Mouse (Mus musculus) forebrain, postnatal 0 days (tissue): ENCODE measurements around the gene D10Jhu81e. TPM values are rescaled to one million over a fixed set of nuclear protein-coding genes. Genes with fewer than 3 reads are reported as not detected.

Experiments
- ATAC-seq: fragments of 200-750 bp; cut with Nextera tagmentation; 2 replicates; pipeline ENCODE4 v1.8.0; 2017; ENCODE audit warnings: mild to moderate bottlenecking, moderate library complexity
- DNase-seq: peaks from one replicate; pipeline ENCODE4 v3.0.0-alpha.2; 2015
- H3K27ac ChIP-seq: fragments of 300-500 bp; sonication (generic); 2 replicates; pipeline ENCODE4 v1.5.1; 2014; ENCODE audit warnings: low read depth, mild to moderate bottlenecking, antibody characterized with exemption, low read length, moderate library complexity, mixed read lengths
- H3K27me3 ChIP-seq: fragments of 300-500 bp; sonication (generic); 2 replicates; pipeline ENCODE4 v1.6.1; 2014; ENCODE audit warnings: mild to moderate bottlenecking, low read length, mixed read lengths; ENCODE audit not compliant: insufficient read depth
- H3K36me3 ChIP-seq: fragments of 300-500 bp; sonication (generic); 2 replicates; pipeline ENCODE4 v1.6.1; 2014; ENCODE audit warnings: mild to moderate bottlenecking, moderate library complexity; ENCODE audit not compliant: insufficient read depth
- H3K4me1 ChIP-seq: fragments of 300-500 bp; sonication (generic); 2 replicates; pipeline ENCODE4 v1.6.1; 2014; ENCODE audit warnings: antibody characterized with exemption; ENCODE audit not compliant: insufficient read depth
- H3K4me2 ChIP-seq: fragments of 300-500 bp; sonication (generic); 2 replicates; pipeline ENCODE4 v1.6.1; 2014; ENCODE audit warnings: low read depth, mild to moderate bottlenecking, moderate library complexity
- H3K4me3 ChIP-seq: fragments of 300-500 bp; sonication (generic); 2 replicates; pipeline ENCODE4 v1.5.1; 2014; ENCODE audit warnings: low read depth, low read length, mixed read lengths
- H3K9ac ChIP-seq: fragments of 300-500 bp; sonication (generic); 2 replicates; pipeline ENCODE4 v1.6.1; 2014; ENCODE audit warnings: mild to moderate bottlenecking
- H3K9me3 ChIP-seq: fragments of 300-500 bp; sonication (generic); 2 replicates; pipeline ENCODE4 v1.6.1; 2016; ENCODE audit warnings: low read length
- CTCF ChIP-seq: sonication (generic); IDR thresholded peaks from 2 replicates; pipeline ENCODE4 v1.5.1; 2016; ENCODE audit warnings: antibody characterized with exemption, control low read depth, low read depth
- WGBS: fragments of 180-500 bp; shearing (Covaris S2); extraction: QIAGEN DNeasy Blood & Tissue Kit; methylation state at CpG from one replicate; pipeline ENCODE4 v1.1.7; 2014; 5-methylcytosine and 5-hydroxymethylcytosine counted together
- polyA plus RNA-seq: library from polyadenylated mRNA; unstranded; fragments of >200 nt; fragmentation: Nextera tagmentation; extraction: Ambion mirVana; gene quantifications from 2 replicates; pipeline ENCODE4 v1.2.1, GENCODE M21; 2015
- total RNA-seq: library from RNA; depleted of rRNA; stranded (reverse); fragments of >200 nt; gene quantifications from 2 replicates; pipeline ENCODE4 v1.2.3, GENCODE M21; 2014

Gene D10Jhu81e
- total and polyA plus RNA-seq, 2 experiments from 2014 or later = 24.4 to 76.7 TPM

- peak; percentile 19 for ATAC-seq
- Histone ChIP-seq H3K36me3 (peaks cover 47% of the 10 kb centered on the region), H3K27me3 (no peaks in the 10 kb centered on the region), H3K27ac (peak overlapping the region; percentile 62), H3K9me3 (no peaks in the 10 kb centered on the region), H3K4me2 (peak overlapping the region; percentile 95), H3K9ac (peak overlapping the region; percentile 63; the same call in 1 of the 2 replicates), H3K4me3 (peak overlapping the region; percentile 69), H3K4me1 (peaks cover 5% of the 10 kb centered on the region)
- 19% methylated on average over 9 of the region's 9 CpGs for WGBS
- DNase-seq = no peak
- no peak for TF ChIP-seq CTCF
Measured at GRCm38 (mm10) chr10:78185381-78185725, 15.8 kb upstream of the D10Jhu81e start.

DNA sequence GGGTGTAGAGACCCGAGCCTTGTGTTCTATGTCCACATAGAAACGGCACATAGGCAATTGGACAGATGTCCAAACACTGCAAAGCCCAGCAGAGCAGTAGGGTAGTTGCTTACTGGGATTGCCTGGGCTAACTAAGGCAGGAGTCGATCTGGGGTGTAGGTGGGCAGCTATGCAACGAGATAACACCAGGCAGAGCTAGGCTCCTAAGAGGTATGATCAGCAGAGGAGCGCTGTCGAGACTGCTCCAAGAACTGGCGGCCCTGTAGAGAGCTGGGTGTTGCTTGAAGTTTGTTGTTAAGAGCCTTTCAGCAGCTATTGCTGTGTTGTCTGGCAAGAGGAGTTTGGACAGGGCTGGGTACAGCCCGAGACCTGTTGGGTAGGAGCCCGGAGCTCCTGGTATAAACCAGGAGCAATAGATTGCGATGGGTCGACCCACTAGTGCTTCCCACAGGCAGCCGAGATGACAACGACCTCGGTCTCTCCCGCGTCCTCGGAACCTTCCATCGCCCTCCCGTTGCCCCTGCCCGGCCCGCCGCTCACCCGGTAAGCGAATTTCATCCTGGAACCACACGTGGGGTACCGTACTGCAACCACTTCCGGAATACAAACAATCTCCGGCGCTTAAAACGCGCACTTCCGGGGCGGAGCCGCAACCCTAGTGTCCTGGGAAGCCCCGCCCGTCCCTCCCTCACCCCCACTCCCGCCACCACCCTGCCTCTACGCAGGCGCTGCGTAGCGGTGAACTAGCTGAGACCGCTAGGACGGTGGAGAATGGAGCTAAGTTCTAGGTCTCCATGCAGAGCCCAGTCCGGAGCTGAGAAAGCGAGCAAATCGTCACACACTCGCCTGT lies 15.2 kb upstream of the D10Jhu81e start, which contains the start of gene Pwp2:
Gene Pwp2, minus strand, starts transcription at position 619 of the 850 bp plus-strand sequence.
- peak; percentile 97 for ATAC-seq
- Histone ChIP-seq H3K9me3 (no peaks in the 10 kb centered on the region), H3K4me3 (peak within 1 kb of the TSS; percentile 69), H3K4me1 (peaks cover 5% of the 10 kb centered on the region), H3K36me3 (peaks cover 47% of the 10 kb centered on the region), H3K9ac (peak within 1 kb of the TSS; percentile 63), H3K27me3 (no peaks in the 10 kb centered on the region), H3K27ac (peak within 1 kb of the TSS; percentile 64), H3K4me2 (peak within 1 kb of the TSS; percentile 95)
- 2% methylated on average over 47 of the region's 47 CpGs for WGBS
- peak; percentile 94 for DNase-seq
- TF ChIP-seq CTCF = no peak

DNA sequence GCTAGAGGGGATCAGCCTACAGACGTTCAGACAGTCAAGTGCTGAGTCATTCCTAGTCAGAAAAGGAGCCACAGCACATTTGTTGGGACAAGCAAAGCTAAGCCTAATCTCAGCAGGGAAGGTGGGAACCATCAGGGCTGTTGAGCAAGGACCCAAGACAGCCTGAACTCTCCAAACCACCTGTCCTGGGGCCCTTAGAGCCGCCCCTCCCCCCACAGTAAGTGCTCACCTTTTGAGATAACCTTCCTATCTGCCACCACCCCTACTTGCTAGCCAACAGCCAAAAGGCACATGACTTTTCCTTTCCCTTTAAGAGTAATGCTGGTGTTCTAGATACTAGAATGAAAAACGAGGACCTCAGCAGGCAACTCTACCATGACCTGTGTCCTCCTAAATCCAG lies 14.0 kb upstream of the D10Jhu81e start:
- DNase-seq (no peak), ATAC-seq (no peak)
- H3K36me3 ChIP-seq = peaks cover 48% of the 10 kb centered on the region
- no peak for TF ChIP-seq CTCF
- no peaks in the 10 kb centered on the region for H3K27me3 ChIP-seq
- WGBS = 88% methylated on average over 3 of the region's 3 CpGs
- H3K4me1 ChIP-seq = peaks cover 5% of the 10 kb centered on the region
- H3K27ac ChIP-seq = no peak overlapping the region
- no peaks in the 10 kb centered on the region for H3K9me3 ChIP-seq
- no peak overlapping the region for H3K9ac ChIP-seq
- H3K4me3 ChIP-seq = no peak overlapping the region
- H3K4me2 ChIP-seq = 0 out of 2 replicates have a peak overlapping the region, but pooled peaks have one; percentile 95

GRCm38 (mm10) chr10:78182321-78182720 lies 12.7 kb upstream of the D10Jhu81e start:
- ATAC-seq = no peak
- peaks cover 50% of the 10 kb centered on the region for H3K36me3 ChIP-seq
- 95% methylated on average over 17 of the region's 17 CpGs for WGBS

DNA sequence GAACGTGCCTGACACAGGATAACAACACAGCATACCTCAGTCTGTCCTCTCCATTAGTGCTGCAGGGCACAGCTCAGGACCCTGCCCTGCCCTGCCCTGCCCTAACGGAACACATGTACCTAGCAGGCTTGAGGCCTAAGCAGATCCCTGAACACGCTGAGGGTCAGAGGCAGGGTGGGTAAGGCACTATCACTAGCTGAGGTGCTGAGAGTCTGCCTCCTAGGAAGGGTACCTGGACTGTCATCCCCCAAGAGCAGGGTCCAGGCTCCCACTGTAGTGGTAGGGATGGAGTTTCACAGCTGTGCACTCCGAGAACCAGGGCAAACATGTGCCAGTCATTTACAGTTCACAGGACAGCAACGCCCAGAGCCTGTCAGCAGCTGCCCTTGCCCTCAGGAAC lies 4.9 kb upstream of the D10Jhu81e start:
- WGBS = 95% methylated on average over 5 of the region's 5 CpGs

More at GRCm38 (mm10) chr10:78182321-78182720, 12.7 kb upstream of the D10Jhu81e start:
- no peak overlapping the region for H3K4me3 ChIP-seq
- no peaks in the 10 kb centered on the region for H3K9me3 ChIP-seq
- H3K9ac ChIP-seq = no peak overlapping the region
- H3K4me1 ChIP-seq = peaks cover 5% of the 10 kb centered on the region
- H3K27ac ChIP-seq = no peak overlapping the region
- H3K4me2 ChIP-seq = no peak overlapping the region
- H3K27me3 ChIP-seq = no peaks in the 10 kb centered on the region
- no peak for DNase-seq
- no peak for TF ChIP-seq CTCF

GRCm38 (mm10) chr10:78171581-78171980 lies 2.0 kb upstream of the D10Jhu81e start:
- Histone ChIP-seq H3K36me3 (peaks cover 65% of the 10 kb centered on the region), H3K4me2 (no peak overlapping the region), H3K9ac (no peak overlapping the region), H3K27me3 (no peaks in the 10 kb centered on the region), H3K27ac (no peak overlapping the region), H3K4me3 (no peak overlapping the region), H3K9me3 (no peaks in the 10 kb centered on the region), H3K4me1 (peaks cover 14% of the 10 kb centered on the region)
- WGBS = 92% methylated on average over 9 of the region's 9 CpGs
- TF ChIP-seq CTCF = no peak
- ATAC-seq = no peak
- DNase-seq = no peak

More for the DNA sequence above, 4.9 kb upstream of the D10Jhu81e start:
- no peak overlapping the region for H3K4me2 ChIP-seq
- H3K9me3 ChIP-seq = no peaks in the 10 kb centered on the region
- H3K9ac ChIP-seq = no peak overlapping the region
- no peak for TF ChIP-seq CTCF
- 0 out of 2 replicates have a peak, but pooled peaks cover 7% of the 10 kb centered on the region for H3K4me1 ChIP-seq
- ATAC-seq (no peak), DNase-seq (no peak)
- H3K36me3 ChIP-seq = peaks cover 89% of the 10 kb centered on the region
- H3K4me3 ChIP-seq = no peak overlapping the region
- H3K27me3 ChIP-seq = no peaks in the 10 kb centered on the region
- no peak overlapping the region for H3K27ac ChIP-seq

- peaks cover 14% of the 10 kb centered on the region for H3K4me1 ChIP-seq
- WGBS = 96% methylated on average over 7 of the region's 7 CpGs
- ATAC-seq (no peak), DNase-seq (no peak)
- no peak overlapping the region for H3K27ac ChIP-seq
- no peak overlapping the region for H3K4me2 ChIP-seq
- no peaks in the 10 kb centered on the region for H3K9me3 ChIP-seq
- H3K4me3 ChIP-seq = no peak overlapping the region
- peaks cover 65% of the 10 kb centered on the region for H3K36me3 ChIP-seq
- H3K27me3 ChIP-seq = no peaks in the 10 kb centered on the region
- no peak overlapping the region for H3K9ac ChIP-seq
- TF ChIP-seq CTCF = no peak
Measured at GRCm38 (mm10) chr10:78171057-78171456, 1.5 kb upstream of the D10Jhu81e start.
